Mouse (Mus musculus) hematopoietic stem cell, adult 5-6 weeks (primary cell): ENCODE measurements around the gene Patl1. TPM values are rescaled to one million over a fixed set of nuclear protein-coding genes. Genes with fewer than 3 reads are reported as not detected.

Source experiments
- total RNA-seq: library from RNA; stranded (forward); fragments of 172-1452, 232-1000 nt; gene quantifications from 2 replicates; pipeline ENCODE4 v1.2.3, GENCODE M21; 2017

The Patl1 gene
- total RNA-seq, 1 experiment from 2014 or later = 14.8 TPM

Other genes starting within 250 kb of the Patl1 start
- gene Oosp1, start 221.2 kb upstream of the Patl1 start, total RNA-seq = 0.40 and 0.81 TPM in 2 replicates
- gene Oosp3, start 215.3 kb upstream of the Patl1 start, total RNA-seq = not detected in 2 replicates
- gene Gif, start 164.8 kb upstream of the Patl1 start, total RNA-seq = not detected in 2 replicates
- 60.9 and 76.5 TPM in 2 replicates for gene Mrpl16, start 142.0 kb upstream of the Patl1 start, total RNA-seq
- 13.1 and 14.9 TPM in 2 replicates for gene Stx3, start 93.0 kb upstream of the Patl1 start, total RNA-seq
- gene Olfr1417, start 73.2 kb upstream of the Patl1 start, total RNA-seq = not detected in 2 replicates
- not detected in 2 replicates for gene Olfr1418, start 51.3 kb upstream of the Patl1 start, total RNA-seq
- not detected in 2 replicates for gene Olfr1419, start 37.3 kb upstream of the Patl1 start, total RNA-seq
- not detected in 2 replicates for gene Olfr1420, start 25.8 kb upstream of the Patl1 start, total RNA-seq
- 35.0 and 39.5 TPM in 2 replicates for gene Osbp, start 53.5 kb downstream of the Patl1 start, total RNA-seq
- not detected in 2 replicates for gene Olfr1423, start 128.9 kb downstream of the Patl1 start, total RNA-seq
- gene Olfr1424, start 150.3 kb downstream of the Patl1 start, total RNA-seq = not detected in 2 replicates
- not detected in 2 replicates for gene Olfr1425, start 165.3 kb downstream of the Patl1 start, total RNA-seq
- not detected in 2 replicates for gene Olfr1426, start 179.6 kb downstream of the Patl1 start, total RNA-seq
- not detected in 2 replicates for gene Olfr1427, start 190.9 kb downstream of the Patl1 start, total RNA-seq
- gene Olfr1428, start 203.5 kb downstream of the Patl1 start, total RNA-seq = not detected in 2 replicates
- gene Olfr76, start 210.8 kb downstream of the Patl1 start, total RNA-seq = not detected in 2 replicates